Mouse (Mus musculus) 416B (cell line): ENCODE measurements around the gene Ttll12.
A peak's percentile ranks its signal among the peaks of the same experiment; 100 is the strongest.

Experiments used
- DNase-seq: peaks from one replicate; pipeline ENCODE4 v3.0.0; 2011; ENCODE audit warnings: low read depth

Gene Ttll12

DNA sequence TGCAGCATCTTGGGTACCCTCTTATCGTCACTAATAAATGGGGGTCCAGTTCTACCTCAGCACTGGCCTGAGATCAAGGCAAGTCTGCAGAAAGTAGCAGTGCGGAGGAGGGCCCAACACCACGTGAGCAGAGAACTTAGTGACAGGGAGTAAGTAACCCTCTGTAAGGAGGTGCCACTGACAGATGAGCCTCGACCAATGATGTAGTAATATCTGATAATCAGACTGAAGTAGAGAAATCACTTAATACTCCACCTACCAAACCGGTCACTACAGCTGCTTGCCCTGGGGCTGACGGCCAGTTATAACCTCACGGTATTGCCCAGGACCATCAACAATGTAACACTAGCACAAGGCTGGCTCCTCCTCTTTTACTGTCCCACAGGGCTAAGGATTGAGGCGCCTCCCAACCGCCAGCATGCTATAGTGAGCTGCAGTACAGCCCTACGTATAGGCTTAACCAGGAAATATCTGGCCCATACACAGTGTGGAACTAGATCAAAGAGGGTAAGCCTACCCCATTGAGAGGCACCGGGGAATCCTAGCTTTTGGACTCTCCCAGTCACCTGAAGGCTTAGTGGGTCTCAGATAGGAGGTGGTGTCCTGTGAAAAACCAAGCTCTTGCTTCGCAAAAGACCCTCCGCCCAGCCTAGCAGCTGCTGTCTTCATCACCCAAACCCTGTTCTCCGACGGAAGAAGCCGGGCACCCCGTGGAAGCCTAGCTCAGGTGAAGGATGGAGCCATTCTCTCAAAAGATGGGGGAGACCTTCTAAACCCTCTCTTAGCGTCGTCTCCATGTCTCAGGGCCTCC lies 1.1 kb downstream of the Ttll12 start:
- peak; percentile 71 for DNase-seq

DNA sequence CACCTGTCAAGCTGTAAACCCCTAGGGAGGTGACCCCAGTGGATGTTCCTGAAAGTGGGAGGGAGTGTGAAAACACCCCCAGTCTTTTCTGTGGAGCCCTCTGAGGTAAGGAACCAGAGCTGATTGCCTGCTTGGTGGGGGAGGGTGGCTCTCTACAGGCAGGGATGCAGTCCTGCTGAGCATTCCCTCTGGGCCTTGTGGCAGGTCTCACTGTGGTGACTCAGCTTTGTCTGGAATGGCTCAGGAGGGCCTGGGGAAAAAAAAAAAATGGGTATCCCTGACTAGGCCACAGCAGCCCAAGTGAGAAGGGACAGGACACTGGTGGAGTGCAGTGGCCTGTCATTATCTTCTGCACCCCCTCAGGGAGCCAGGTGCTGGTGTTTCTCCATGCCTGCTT lies 1.8 kb downstream of the Ttll12 start:
- DNase-seq, result no peak

DNA sequence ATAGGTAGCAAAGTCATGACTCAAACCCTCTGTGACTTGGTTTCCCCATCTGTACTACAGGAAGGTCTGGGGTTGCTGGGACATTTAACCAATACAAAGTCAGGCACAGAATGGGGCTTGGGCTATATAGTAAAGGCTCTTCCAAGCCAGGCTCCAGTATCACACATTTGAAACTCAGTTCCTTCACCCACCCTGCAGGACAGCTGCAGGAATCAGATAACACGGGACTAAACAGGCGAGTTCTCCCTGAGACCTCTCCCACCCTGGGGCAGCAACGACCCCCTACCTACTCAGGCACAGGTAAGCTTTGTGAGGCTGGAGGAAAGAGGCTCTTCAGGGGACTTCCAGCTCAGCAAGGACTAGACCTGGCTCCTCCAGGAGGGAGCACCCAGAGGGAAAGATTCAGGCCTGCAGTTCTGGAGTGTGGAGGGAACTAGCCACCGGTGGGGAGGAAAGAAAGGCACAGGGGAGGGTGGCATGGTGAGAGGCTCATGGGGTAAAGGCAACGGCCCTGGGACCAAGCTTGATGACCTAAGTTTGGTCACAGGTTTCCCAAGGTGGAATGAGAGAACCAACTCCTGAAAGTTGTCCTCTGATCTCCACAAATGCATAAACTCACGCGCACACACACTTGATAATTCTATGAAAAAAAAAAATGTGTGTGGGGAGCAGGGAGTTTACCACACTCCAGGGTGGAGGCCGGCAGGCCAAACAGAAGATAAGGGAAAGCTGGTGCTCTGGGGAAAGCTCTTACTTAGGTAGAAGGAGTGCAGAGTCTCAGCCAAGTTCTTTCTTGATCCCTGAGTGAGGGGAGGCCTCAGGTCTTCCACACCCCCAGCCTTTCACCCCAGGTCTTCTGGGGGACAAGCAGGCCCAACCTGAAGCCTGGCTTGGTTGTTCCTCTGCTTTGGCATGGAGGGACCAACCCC lies 2.4 kb downstream of the Ttll12 start:
- DNase-seq, result no peak

DNA sequence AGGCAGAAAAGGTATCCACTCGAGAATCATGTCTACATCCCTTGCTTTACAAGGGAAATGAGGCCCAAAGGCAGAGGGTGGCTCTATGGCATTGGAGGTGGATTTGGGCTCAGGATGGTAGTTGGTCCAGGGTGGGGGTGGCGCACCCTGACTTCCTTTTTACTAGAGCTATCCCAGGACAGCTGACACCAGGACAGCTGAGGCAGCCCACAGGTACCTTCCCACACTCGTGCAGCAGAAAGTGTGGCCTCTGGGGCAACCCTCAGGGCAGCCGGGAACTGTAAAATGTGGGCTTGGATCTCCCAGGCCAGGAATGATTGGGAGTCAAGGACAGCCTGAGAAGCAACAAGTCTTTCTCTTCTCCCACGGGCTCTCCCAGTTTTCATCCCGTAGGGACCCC lies 3.2 kb downstream of the Ttll12 start:
- no peak for DNase-seq

DNA sequence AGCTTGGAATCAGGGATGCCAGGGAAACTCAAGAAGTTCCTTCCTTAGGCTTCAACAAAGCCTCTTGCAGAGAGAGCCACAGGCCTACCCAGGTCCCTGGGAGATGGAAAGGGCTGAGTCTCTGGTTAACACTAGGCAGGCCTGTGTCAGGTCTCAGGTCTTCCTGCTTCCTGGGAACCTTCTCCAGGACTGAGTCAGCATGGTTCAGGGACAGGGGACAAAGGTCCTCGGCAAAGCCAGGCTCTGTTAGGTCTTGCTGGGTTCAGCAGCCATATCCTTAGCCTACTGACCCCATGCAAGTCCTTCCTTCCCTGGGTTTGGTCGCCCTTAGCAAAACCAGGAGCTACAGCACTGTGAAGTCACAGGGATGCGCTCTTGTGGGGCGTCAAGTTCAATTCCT lies 4.1 kb downstream of the Ttll12 start:
- DNase-seq, result no peak

DNA sequence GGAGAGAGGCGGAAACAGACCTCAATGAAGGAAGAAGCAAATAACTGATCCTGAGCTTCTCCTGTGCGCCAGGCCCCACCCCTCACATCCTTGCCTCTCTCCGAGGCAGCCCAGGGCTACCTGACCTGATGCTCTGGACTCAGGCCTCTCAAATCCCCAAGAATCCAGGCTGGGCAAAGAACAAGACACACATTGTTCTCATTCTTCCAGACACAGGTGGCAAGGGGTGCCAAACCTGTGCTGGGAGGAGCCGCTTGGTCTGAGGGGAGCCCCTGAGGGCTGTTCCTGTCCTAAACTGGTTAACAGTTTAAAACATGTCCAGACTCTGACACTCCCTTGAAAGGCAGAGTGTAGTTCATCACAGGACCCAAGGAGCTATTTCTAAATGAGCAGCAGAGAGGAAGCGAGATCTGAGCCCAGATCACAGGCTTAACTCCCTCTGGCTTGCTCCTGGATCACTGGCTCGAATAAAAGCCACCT lies 10.2 kb downstream of the Ttll12 start:
- no peak for DNase-seq

DNA sequence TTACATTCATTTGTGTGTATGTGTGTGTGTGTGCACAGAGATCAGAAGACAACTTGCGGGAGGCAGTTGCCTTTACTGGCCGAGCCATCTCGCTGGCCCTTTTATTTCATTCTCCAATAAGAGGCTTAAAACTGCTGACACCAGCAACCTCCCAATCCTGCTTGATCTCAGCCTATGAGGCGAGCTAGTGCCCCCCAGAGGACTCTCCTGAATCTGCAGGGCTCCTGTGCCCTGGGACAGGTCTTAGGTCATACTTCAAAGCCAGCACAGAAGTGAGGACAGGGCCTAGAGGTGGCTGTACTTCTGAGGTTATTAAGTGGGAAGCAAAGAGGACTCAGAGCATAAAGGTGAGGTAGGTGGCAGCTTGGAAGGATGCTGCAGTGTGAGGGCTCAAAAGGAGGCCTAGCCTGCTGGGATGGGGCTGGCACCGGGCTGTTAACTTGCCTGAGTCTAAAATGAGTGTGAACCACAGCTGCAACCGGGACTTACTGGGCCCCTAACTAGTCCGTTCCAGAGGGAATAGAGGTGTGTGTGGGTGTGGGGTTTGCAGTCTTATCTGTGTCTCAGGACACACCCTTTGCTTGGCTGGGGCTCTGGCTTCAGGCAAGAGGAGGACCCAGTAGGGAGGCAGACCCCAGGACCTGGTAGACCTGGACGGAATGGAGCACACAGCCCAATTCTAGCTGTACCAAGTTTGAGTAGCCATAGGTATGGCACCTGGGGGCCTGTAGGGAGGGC lies 11.4 kb downstream of the Ttll12 start:
- DNase-seq, result peak; percentile 67

DNA sequence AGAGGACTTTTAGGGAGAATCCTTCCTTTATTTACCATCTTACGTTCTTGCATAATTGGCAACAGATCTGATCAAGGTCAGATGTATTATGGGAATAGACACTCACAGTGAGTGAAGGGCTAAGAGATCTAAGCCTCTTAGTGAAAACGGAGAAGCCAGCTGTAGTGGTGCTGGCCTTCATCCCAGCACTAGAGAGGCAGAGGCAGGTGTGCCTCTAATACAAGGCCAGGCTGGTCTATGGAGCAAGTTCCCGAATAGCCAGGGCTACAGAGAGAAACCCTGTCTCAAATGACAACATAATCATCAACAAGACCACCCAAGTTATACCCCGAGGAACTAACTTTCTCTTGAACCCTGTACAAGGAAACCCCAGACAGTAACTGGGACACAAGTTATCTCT lies 12.0 kb downstream of the Ttll12 start:
- no peak for DNase-seq

DNA sequence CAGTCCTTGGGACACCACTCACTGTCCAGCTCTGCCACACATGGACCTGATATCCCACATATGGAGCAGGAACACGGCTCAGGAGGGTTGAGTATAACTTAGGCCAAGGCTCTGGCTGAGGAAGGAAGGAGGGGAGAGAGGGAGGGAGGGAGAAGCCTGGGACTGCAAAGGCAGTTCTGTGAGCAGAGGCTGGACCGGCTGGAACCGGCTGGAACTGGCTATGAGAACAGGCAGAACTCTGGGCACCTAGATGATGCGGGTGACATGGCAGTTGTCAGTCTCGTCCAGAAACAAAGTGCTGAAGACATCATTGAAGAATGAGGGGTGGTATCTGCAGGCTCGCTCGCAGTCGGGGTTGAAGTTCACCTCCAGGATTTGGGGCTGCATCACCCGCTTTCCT lies 18.3 kb downstream of the Ttll12 start:
- DNase-seq, result no peak

DNA sequence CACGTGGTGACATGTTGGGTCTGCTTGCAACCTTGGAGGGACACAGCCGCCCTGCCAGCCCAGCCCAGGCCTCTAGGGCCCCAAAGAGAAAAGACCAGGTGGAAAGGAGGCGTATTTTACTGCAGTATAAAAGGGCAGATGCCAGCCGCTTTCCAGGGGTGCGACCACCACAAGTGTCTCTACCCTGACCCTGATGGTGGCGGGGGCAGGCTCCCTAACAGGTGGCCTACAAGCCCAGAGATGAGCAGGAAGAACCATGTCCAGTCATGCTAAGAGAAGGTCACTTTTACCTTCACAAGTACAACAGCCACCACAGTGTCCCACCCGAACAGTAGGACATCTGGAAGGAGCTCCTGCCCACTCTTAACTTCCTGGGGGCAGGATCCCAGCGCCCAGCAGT lies 19.4 kb downstream of the Ttll12 start:
- no peak for DNase-seq

DNA sequence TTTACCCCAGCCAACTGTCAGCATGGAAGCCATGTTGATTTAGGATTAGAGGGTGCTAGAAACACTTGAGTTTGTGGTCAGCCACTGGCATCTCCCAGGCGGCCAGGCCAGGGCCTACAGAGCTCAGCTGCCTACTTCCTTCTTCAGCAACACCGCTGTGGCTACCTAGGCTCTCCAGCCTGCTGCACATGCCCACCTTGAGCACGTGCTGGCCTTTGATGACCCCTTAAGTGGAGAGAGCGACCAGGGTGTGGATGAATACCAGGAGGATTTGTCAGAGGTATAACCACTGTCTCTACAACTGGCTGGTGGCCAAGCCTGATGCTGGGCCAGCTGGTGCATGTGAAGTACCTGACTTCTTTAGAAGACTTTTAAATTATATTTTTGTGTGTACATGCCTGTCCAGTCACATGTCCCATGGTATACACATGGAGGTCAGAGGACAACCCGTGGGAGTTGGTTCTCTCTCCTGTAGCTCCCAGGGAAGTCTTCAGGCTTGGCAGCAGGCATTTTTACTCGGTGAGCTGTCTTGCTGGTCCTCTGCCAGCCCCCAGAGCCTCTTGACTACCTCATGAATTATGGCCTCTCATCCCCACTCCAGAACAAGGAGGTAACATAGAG lies 20.1 kb downstream of the Ttll12 start:
- DNase-seq, result no peak

DNA sequence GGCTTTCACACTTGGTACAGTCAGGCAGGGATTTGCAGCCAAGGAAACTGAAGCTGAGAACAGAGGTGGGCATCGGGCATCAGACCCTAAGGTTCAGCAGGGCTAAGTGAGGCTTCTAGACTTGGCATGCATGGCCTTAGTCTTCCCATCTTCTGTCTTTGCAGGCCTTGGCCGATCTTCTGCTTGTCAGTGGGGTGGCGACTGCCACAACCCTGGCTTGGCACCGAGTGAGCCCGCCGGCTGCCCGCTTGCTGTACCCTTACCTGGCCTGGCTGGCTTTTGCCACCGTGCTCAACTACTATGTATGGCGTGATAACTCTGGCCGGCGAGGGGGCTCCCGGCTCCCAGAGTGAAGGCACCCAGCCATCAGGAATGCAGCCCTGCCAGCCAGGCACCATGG lies 21.4 kb downstream of the Ttll12 start:
- no peak for DNase-seq

DNA sequence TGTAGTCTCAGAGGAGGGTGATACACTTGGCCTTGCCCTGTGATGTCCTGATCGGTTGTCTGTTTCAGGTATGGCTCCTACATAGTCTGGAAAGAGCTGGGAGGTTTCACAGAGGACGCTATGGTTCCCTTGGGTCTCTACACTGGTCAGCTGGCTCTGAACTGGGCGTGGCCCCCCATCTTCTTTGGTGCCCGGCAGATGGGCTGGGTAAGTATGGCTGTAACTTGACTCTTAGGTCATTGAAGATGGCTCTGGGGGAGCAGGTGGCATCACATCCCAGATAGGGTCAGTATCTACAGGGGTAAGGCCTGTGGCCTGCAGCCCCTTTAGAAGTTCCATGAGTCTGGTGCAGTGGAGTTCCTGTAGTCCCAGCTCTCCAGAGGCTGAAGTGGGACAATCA lies 22.8 kb downstream of the Ttll12 start:
- DNase-seq, result no peak

DNA sequence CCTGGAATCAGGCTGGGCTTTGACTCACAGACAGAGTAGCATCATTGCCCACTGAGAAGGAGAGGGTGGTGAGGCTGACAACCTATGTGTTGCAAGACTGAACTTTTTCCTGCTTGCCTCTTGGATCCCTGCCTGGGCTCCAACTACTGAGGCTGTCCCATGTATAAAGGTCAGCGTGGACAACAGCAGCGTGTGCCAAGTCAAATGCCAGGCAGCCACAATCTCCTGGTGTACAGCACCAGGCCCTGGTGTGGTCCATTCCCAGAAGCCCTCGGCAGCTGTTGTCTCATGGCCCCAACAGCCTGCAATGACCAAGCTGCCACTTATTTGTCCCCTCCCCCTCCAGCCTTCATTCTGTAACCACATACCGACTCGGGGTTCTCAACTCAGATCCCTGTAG lies 23.3 kb downstream of the Ttll12 start:
- DNase-seq, result no peak

DNA sequence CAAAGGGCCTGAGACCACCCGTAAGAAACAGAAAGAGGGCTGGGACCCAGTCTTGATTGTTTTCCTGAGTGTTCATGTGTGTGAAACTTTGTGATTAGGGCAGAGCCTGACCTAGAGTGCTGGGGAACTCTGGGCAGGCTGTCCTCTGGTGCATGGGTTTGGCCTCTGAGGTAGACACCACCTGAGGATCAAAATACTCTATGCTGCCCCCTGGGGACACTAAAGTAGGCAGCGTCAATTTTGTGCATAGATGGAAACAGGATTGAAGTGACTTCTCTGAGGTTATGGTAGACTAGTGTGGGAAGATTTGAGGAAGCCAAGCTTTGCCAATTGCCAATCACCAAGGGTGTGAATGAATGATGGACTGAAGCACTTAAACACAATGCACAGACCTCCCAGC lies 24.3 kb downstream of the Ttll12 start:
- DNase-seq, result peak; percentile 43

DNA sequence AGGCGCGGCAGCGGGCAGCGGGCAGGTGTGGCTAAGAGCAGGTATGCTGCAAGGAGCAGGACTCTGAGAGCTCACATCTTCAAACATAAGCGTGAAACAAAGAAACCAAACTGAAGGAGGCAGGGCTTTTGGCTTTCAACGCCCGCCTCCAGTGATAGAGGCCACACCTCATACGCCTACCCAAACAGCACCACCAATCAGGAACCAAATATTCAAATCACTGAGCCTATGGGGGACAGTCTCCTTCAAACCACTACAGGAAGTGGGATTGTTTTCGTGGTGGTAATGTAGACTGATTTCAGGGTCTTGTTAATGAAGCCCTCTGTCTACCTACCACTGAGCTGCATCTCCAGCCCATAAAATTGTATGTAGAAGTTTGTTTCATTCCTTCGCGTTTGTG lies 25.3 kb downstream of the Ttll12 start:
- peak; percentile 73 for DNase-seq

DNA sequence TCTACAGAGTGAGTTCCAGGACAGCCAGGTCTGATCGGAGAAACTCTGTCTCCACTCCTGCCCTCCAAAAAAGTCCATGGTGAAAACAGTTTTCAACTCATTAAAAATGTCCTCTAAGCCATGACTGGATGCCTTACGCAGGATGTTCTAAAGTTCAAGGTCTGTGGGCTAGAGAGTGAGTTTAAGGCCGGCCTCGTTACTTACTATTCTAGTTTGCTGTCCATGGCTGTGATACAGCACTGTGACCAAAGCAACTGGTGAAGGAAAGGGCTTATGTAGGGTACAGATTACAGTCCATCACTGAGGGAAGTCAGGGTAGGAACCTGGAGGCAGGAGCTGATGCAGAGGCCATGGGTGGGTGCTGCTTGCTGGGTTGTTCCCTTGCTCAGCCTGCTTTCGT lies 26.4 kb downstream of the Ttll12 start:
- DNase-seq, result no peak

DNA sequence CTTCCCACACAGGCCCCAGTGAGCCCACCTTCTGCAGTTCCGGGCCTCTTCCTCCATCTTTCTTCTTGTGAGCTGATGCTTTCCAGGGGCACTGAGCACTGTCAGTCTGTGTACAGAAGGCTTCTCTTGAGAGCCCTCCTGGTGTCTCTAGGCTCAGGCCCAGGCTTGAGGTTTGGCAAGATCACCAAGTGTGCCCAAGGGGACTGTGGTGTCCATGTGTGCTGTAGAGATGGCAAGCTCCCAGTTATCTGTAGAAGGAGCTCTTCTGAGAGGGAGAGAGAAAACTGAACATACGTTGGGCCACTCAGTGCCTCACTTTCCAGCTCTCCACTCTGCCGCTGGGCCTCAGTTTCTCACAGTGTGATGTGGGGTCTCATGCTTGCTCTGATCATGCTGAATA lies 27.2 kb downstream of the Ttll12 start:
- DNase-seq, result no peak

DNA sequence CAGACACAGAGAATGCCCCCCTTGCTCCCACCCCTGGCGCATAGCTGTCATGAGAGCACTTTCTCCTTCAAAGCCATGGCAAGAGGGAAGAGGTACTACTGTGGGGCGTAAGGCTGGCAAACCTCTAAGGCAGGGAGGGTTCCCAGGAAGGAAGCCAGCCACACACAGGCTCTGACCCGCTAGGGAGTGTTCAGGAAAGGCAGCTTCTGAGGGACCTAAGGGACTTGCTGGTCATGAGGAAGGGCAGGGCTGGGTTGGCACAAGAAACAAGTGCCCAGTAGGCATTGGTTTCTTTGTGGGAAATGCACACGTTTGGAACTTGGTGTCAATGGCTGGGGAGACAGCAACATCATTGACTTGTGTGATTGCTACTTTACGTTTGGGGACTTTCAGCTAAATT lies 29.0 kb downstream of the Ttll12 start:
- DNase-seq, result no peak

DNA sequence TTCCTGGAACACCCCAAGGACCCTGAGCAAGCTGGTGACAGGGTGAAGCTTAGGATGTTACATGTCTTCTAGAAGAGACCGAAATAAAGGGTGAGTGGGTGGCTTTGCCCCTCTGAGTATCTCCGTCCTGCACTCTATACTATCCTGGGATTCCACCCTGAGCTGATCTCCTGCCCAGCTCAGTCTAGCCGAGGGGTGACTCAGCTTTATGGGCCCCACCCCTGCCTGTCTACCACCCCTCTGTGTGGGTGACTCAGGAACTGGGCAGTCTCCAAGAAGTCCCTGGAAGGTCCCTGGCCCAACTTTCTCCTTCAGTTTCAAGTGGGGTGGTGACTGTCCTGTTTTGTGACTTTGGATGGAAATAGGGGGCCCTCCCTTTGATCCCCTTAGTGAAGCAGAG lies 29.5 kb downstream of the Ttll12 start:
- DNase-seq, result peak; percentile 76

DNA sequence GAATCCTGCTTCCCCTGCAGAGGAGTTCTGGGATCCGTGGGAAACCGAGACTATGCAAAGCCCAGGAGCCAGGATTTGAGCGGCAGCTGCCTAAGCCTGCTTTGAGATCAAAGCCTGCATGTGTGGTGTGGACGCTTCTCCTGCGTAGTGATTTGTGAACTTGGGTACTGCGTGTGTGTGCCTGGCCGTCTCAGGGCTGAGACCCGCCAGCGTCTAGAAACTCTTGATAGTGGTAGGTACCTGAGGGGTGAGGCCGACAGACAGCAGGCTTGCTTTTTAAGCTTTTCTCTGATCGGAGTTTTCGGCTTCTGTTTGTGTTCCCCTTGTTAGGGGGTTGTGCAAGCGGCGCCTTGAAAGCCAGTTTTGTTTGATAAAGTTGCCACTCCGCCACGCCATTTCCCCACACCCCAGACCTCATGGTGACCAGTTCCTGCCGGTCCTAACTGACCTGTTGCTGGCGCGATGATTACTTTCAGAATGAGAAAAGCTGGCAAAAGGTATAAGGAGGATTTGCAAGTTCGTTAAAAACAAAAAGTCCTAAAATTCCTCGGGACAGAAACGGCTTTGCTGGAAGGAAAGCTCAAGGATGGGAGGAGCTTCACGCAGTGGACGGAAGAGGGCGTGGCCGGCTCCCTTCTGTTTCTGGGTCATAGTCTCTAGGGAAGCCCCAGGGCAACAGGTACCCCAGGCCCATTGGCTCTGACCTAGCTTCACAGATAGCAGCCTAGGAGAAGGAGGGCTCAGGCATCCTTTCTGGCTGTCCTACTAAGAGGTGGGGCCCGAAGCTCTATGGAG lies 30.9 kb downstream of the Ttll12 start:
- DNase-seq, result peak; percentile 69
